Mouse (Mus musculus): ENCODE measurements around the gene Unc5c.

GRCm38 (mm10) chr3:141819331-141819941 lies 354.4 kb downstream of the Unc5c start:
- TF ChIP-seq CTCF (IDR thresholded peaks at IDR 0.05; ENCODE audit: low read depth) (no peak), EP300 (IDR thresholded peaks at IDR 0.05; ENCODE audit: low read depth) (no peak)
